Mouse (Mus musculus): ENCODE measurements around the gene Txnrd2. TPM values are rescaled to one million over a fixed set of nuclear protein-coding genes. Genes with fewer than 3 reads are reported as not detected.

The Txnrd2 gene
- polyA plus RNA-seq, 1 experiment from 2014 or later: 22.0 TPM

GRCm38 (mm10) chr16:18430641-18431212, 4.5 kb downstream of the Txnrd2 start:
- Histone ChIP-seq H3K4me1 (replicated peaks; ENCODE audit: control insufficient read depth, insufficient read depth, low read length) (peaks cover 11% of the 10 kb centered on the region), H3K27me3 (ENCODE audit: control insufficient read depth, insufficient read depth, low read depth, low read length) (no peaks in the 10 kb centered on the region), H3K36me3 (ENCODE audit: control insufficient read depth, insufficient read depth, low read length) (no peaks in the 10 kb centered on the region), H3K9ac (ENCODE audit: low read length) (no peak overlapping the region), H3K4me2 (ENCODE audit: low read depth, low read length) (no peak overlapping the region), H3K9me3 (ENCODE audit: control insufficient read depth, low read length) (no peaks in the 10 kb centered on the region), H3K4me3 (ENCODE audit: low read length) (no peak overlapping the region), H3K27ac (ENCODE audit: low read length) (no peak overlapping the region)
- WGBS: 79% methylated on average over 8 of the region's 8 CpGs
- no peak for ATAC-seq (ENCODE audit: low read depth)

GRCm38 (mm10) chr16:18433341-18433920, 7.2 kb downstream of the Txnrd2 start:
- Histone ChIP-seq H3K4me2 (ENCODE audit: low read depth, low read length) (no peak overlapping the region), H3K27ac (ENCODE audit: low read length) (no peak overlapping the region), H3K4me3 (ENCODE audit: low read length) (no peak overlapping the region), H3K4me1 (replicated peaks; ENCODE audit: control insufficient read depth, insufficient read depth, low read length) (no peaks in the 10 kb centered on the region), H3K9ac (ENCODE audit: low read length) (no peak overlapping the region), H3K9me3 (ENCODE audit: control insufficient read depth, low read length) (no peaks in the 10 kb centered on the region), H3K27me3 (ENCODE audit: control insufficient read depth, insufficient read depth, low read depth, low read length) (no peaks in the 10 kb centered on the region), H3K36me3 (ENCODE audit: control insufficient read depth, insufficient read depth, low read length) (0 out of 2 replicates have a peak, but pooled peaks cover 2% of the 10 kb centered on the region)
- ATAC-seq (ENCODE audit: low read depth): no peak
- WGBS: 91% methylated on average over 5 of the region's 5 CpGs

- Histone ChIP-seq H3K27me3 (ENCODE audit: control insufficient read depth, insufficient read depth, low read depth, low read length) (no peaks in the 10 kb centered on the region), H3K4me2 (ENCODE audit: low read depth, low read length) (no peak overlapping the region), H3K9ac (ENCODE audit: low read length) (no peak overlapping the region), H3K4me3 (ENCODE audit: low read length) (no peak overlapping the region), H3K36me3 (ENCODE audit: control insufficient read depth, insufficient read depth, low read length) (0 out of 2 replicates have a peak, but pooled peaks cover 2% of the 10 kb centered on the region), H3K27ac (ENCODE audit: low read length) (no peak overlapping the region), H3K4me1 (replicated peaks; ENCODE audit: control insufficient read depth, insufficient read depth, low read length) (no peaks in the 10 kb centered on the region), H3K9me3 (ENCODE audit: control insufficient read depth, low read length) (no peaks in the 10 kb centered on the region)
- no peak for ATAC-seq (ENCODE audit: low read depth)
- WGBS: 78% methylated on average over 6 of the region's 6 CpGs
Measured at GRCm38 (mm10) chr16:18436128-18436527, 9.9 kb downstream of the Txnrd2 start.

GRCm38 (mm10) chr16:18443385-18443841, 17.2 kb downstream of the Txnrd2 start:
- no peak overlapping the region for H3K4me3 ChIP-seq (ENCODE audit: low read length)
- no peaks in the 10 kb centered on the region for H3K27me3 ChIP-seq (ENCODE audit: control insufficient read depth, insufficient read depth, low read depth, low read length)
- no peaks in the 10 kb centered on the region; the same call in 1 of the 2 replicates for H3K4me1 ChIP-seq (replicated peaks; ENCODE audit: control insufficient read depth, insufficient read depth, low read length)
- ATAC-seq (ENCODE audit: low read depth): peak; percentile 82
- H3K9me3 ChIP-seq (ENCODE audit: control insufficient read depth, low read length): no peaks in the 10 kb centered on the region
- WGBS: 15% methylated on average over 8 of the region's 8 CpGs
- H3K36me3 ChIP-seq (ENCODE audit: control insufficient read depth, insufficient read depth, low read length): no peaks in the 10 kb centered on the region
- no peak overlapping the region for H3K27ac ChIP-seq (ENCODE audit: low read length)
- no peak overlapping the region for H3K9ac ChIP-seq (ENCODE audit: low read length)
- H3K4me2 ChIP-seq (ENCODE audit: low read depth, low read length): no peak overlapping the region

- H3K27me3 ChIP-seq (ENCODE audit: control insufficient read depth, insufficient read depth, low read depth, low read length): no peaks in the 10 kb centered on the region
- H3K27ac ChIP-seq (ENCODE audit: low read length): no peak overlapping the region
- ATAC-seq (ENCODE audit: low read depth): no peak
- no peak overlapping the region for H3K9ac ChIP-seq (ENCODE audit: low read length)
- no peak overlapping the region for H3K4me2 ChIP-seq (ENCODE audit: low read depth, low read length)
- no peak overlapping the region for H3K4me3 ChIP-seq (ENCODE audit: low read length)
- H3K9me3 ChIP-seq (ENCODE audit: control insufficient read depth, low read length): no peaks in the 10 kb centered on the region
- no peaks in the 10 kb centered on the region; the same call in 1 of the 2 replicates for H3K4me1 ChIP-seq (replicated peaks; ENCODE audit: control insufficient read depth, insufficient read depth, low read length)
- H3K36me3 ChIP-seq (ENCODE audit: control insufficient read depth, insufficient read depth, low read length): no peaks in the 10 kb centered on the region
Measured at GRCm38 (mm10) chr16:18447243-18447642, 21.1 kb downstream of the Txnrd2 start.

- Histone ChIP-seq H3K36me3 (ENCODE audit: control insufficient read depth, insufficient read depth, low read length) (no peaks in the 10 kb centered on the region), H3K27ac (ENCODE audit: low read length) (no peak overlapping the region), H3K9ac (ENCODE audit: low read length) (no peak overlapping the region), H3K9me3 (ENCODE audit: control insufficient read depth, low read length) (no peaks in the 10 kb centered on the region), H3K4me2 (ENCODE audit: low read depth, low read length) (no peak overlapping the region), H3K4me3 (ENCODE audit: low read length) (no peak overlapping the region), H3K27me3 (ENCODE audit: control insufficient read depth, insufficient read depth, low read depth, low read length) (no peaks in the 10 kb centered on the region), H3K4me1 (replicated peaks; ENCODE audit: control insufficient read depth, insufficient read depth, low read length) (no peaks in the 10 kb centered on the region; the same call in 1 of the 2 replicates)
- 32% methylated on average over 6 of the region's 6 CpGs for WGBS
- no peak for ATAC-seq (ENCODE audit: low read depth)
Measured at GRCm38 (mm10) chr16:18448104-18448503, 21.9 kb downstream of the Txnrd2 start.

GRCm38 (mm10) chr16:18449005-18449404, 22.8 kb downstream of the Txnrd2 start:
- H3K27me3 ChIP-seq (ENCODE audit: control insufficient read depth, insufficient read depth, low read depth, low read length): no peaks in the 10 kb centered on the region
- H3K4me2 ChIP-seq (ENCODE audit: low read depth, low read length): no peak overlapping the region
- H3K4me3 ChIP-seq (ENCODE audit: low read length): no peak overlapping the region
- no peaks in the 10 kb centered on the region; the same call in 1 of the 2 replicates for H3K4me1 ChIP-seq (replicated peaks; ENCODE audit: control insufficient read depth, insufficient read depth, low read length)
- H3K36me3 ChIP-seq (ENCODE audit: control insufficient read depth, insufficient read depth, low read length): no peaks in the 10 kb centered on the region
- no peaks in the 10 kb centered on the region for H3K9me3 ChIP-seq (ENCODE audit: control insufficient read depth, low read length)
- no peak for ATAC-seq (ENCODE audit: low read depth)
- WGBS: 87% methylated on average over 4 of the region's 4 CpGs
- no peak overlapping the region for H3K27ac ChIP-seq (ENCODE audit: low read length)
- no peak overlapping the region for H3K9ac ChIP-seq (ENCODE audit: low read length)

- no peaks in the 10 kb centered on the region; the same call in 1 of the 2 replicates for H3K4me1 ChIP-seq (replicated peaks; ENCODE audit: control insufficient read depth, insufficient read depth, low read length)
- no peaks in the 10 kb centered on the region for H3K9me3 ChIP-seq (ENCODE audit: control insufficient read depth, low read length)
- no peak overlapping the region for H3K4me3 ChIP-seq (ENCODE audit: low read length)
- H3K36me3 ChIP-seq (ENCODE audit: control insufficient read depth, insufficient read depth, low read length): no peaks in the 10 kb centered on the region
- H3K9ac ChIP-seq (ENCODE audit: low read length): no peak overlapping the region
- no peak overlapping the region for H3K4me2 ChIP-seq (ENCODE audit: low read depth, low read length)
- no peaks in the 10 kb centered on the region for H3K27me3 ChIP-seq (ENCODE audit: control insufficient read depth, insufficient read depth, low read depth, low read length)
- no peak overlapping the region for H3K27ac ChIP-seq (ENCODE audit: low read length)
- ATAC-seq (ENCODE audit: low read depth): 0 out of 2 replicates have a peak, but pooled peaks have one; percentile 39
- 48% methylated on average over 9 of the region's 9 CpGs for WGBS
Measured at GRCm38 (mm10) chr16:18451486-18452181, 25.4 kb downstream of the Txnrd2 start.

GRCm38 (mm10) chr16:18452361-18452862, 26.2 kb downstream of the Txnrd2 start:
- H3K27me3 ChIP-seq (ENCODE audit: control insufficient read depth, insufficient read depth, low read depth, low read length): no peaks in the 10 kb centered on the region
- H3K4me2 ChIP-seq (ENCODE audit: low read depth, low read length): no peak overlapping the region
- H3K27ac ChIP-seq (ENCODE audit: low read length): no peak overlapping the region
- no peak for ATAC-seq (ENCODE audit: low read depth)
- H3K9ac ChIP-seq (ENCODE audit: low read length): no peak overlapping the region
- H3K36me3 ChIP-seq (ENCODE audit: control insufficient read depth, insufficient read depth, low read length): no peaks in the 10 kb centered on the region
- WGBS: 77% methylated on average over 8 of the region's 8 CpGs
- no peaks in the 10 kb centered on the region; the same call in 1 of the 2 replicates for H3K4me1 ChIP-seq (replicated peaks; ENCODE audit: control insufficient read depth, insufficient read depth, low read length)
- no peaks in the 10 kb centered on the region for H3K9me3 ChIP-seq (ENCODE audit: control insufficient read depth, low read length)
- no peak overlapping the region for H3K4me3 ChIP-seq (ENCODE audit: low read length)

Measured in lung, embryonic 16.5 days (tissue).